Mouse (Mus musculus) megakaryocyte, embryonic 14.5 days (primary cell): ENCODE results near the gene Tubgcp2. TPM values are rescaled to one million over a fixed set of nuclear protein-coding genes. Genes with fewer than 3 reads are reported as not detected.
A peak's percentile ranks its signal among the peaks of the same experiment; 100 is the strongest.

Source experiments
- H3K27me3 ChIP-seq: replicated peaks from 2 replicates; pipeline ENCODE3; 2012; ENCODE audit warnings: inconsistent platforms
- H3K36me3 ChIP-seq: replicated peaks from 2 replicates; pipeline ENCODE3; 2012; ENCODE audit warnings: low read length, inconsistent platforms, mixed read lengths
- H3K4me1 ChIP-seq: 2 replicates; pipeline ENCODE4 v1.6.1; 2012; ENCODE audit warnings: inconsistent platforms
- H3K4me3 ChIP-seq: replicated peaks from 2 replicates; pipeline ENCODE3; 2012; ENCODE audit warnings: moderate library complexity, mild to moderate bottlenecking, inconsistent platforms
- H3K9me3 ChIP-seq: 2 replicates; pipeline ENCODE4 v1.6.1; 2012; ENCODE audit warnings: inconsistent platforms
- FLI1 ChIP-seq: IDR thresholded peaks from 2 replicates; pipeline ENCODE4 v1.6.1; 2012; ENCODE audit warnings: low read length, inconsistent platforms, mixed read lengths
- GATA1 ChIP-seq: IDR thresholded peaks from 3 replicates; pipeline ENCODE4 v1.6.1; 2012; ENCODE audit warnings: mixed read lengths, low read length, inconsistent platforms, borderline replicate concordance
- polyA plus RNA-seq: library from polyadenylated mRNA; stranded (reverse); fragments of >175 nt; gene quantifications from 2 replicates; pipeline ENCODE4 v1.2.3, GENCODE M21; 2012; ENCODE audit warnings: low replicate concordance; ENCODE audit not compliant: insufficient read depth

Tubgcp2 gene
- polyA plus RNA-seq, 1 experiment = 3.8 TPM

- no peak overlapping the region for H3K4me3 ChIP-seq
- peaks cover 24% of the 10 kb centered on the region for H3K4me1 ChIP-seq
- TF ChIP-seq GATA1 (no peak), FLI1 (no peak)
- H3K9me3 ChIP-seq = peaks cover 7% of the 10 kb centered on the region
- H3K36me3 ChIP-seq = no peaks in the 10 kb centered on the region
- H3K27me3 ChIP-seq = peaks cover 93% of the 10 kb centered on the region
These were observed 26.6 kb upstream of the Tubgcp2 start for GRCm38 (mm10) chr7:140063092-140063491.

GRCm38 (mm10) chr7:140062307-140062706 lies 25.8 kb upstream of the Tubgcp2 start:
- no peak for TF ChIP-seq FLI1
- no peak for TF ChIP-seq GATA1
- H3K4me1 ChIP-seq = peaks cover 31% of the 10 kb centered on the region
- peaks cover 12% of the 10 kb centered on the region for H3K9me3 ChIP-seq
- H3K27me3 ChIP-seq = peaks cover 94% of the 10 kb centered on the region
- no peaks in the 10 kb centered on the region for H3K36me3 ChIP-seq
- no peak overlapping the region for H3K4me3 ChIP-seq

GRCm38 (mm10) chr7:140061832-140062130 lies 25.3 kb upstream of the Tubgcp2 start:
- Histone ChIP-seq H3K9me3 (peaks cover 15% of the 10 kb centered on the region), H3K4me3 (no peak overlapping the region), H3K36me3 (no peaks in the 10 kb centered on the region), H3K27me3 (peaks cover 96% of the 10 kb centered on the region), H3K4me1 (peaks cover 31% of the 10 kb centered on the region)
- TF ChIP-seq GATA1 = no peak
- TF ChIP-seq FLI1 = no peak

- H3K4me1 ChIP-seq = peaks cover 31% of the 10 kb centered on the region
- peak overlapping the region; percentile 86 for H3K4me3 ChIP-seq
- peaks cover 17% of the 10 kb centered on the region for H3K9me3 ChIP-seq
- no peaks in the 10 kb centered on the region for H3K36me3 ChIP-seq
- TF ChIP-seq GATA1 = no peak
- no peak for TF ChIP-seq FLI1
- peaks cover 96% of the 10 kb centered on the region for H3K27me3 ChIP-seq
These were observed 24.7 kb upstream of the Tubgcp2 start for GRCm38 (mm10) chr7:140060936-140061831.

GRCm38 (mm10) chr7:140059601-140060000 lies 23.1 kb upstream of the Tubgcp2 start:
- Histone ChIP-seq H3K9me3 (peaks cover 32% of the 10 kb centered on the region), H3K27me3 (peaks cover 95% of the 10 kb centered on the region), H3K4me3 (no peak overlapping the region), H3K36me3 (no peaks in the 10 kb centered on the region), H3K4me1 (peaks cover 31% of the 10 kb centered on the region)
- TF ChIP-seq GATA1 = no peak
- no peak for TF ChIP-seq FLI1

GRCm38 (mm10) chr7:140058528-140058927 lies 22.1 kb upstream of the Tubgcp2 start:
- Histone ChIP-seq H3K4me3 (peak overlapping the region; percentile 83), H3K9me3 (peaks cover 35% of the 10 kb centered on the region), H3K4me1 (peaks cover 31% of the 10 kb centered on the region), H3K27me3 (peaks cover 93% of the 10 kb centered on the region), H3K36me3 (no peaks in the 10 kb centered on the region)
- TF ChIP-seq GATA1 (no peak), FLI1 (no peak)

GRCm38 (mm10) chr7:140057413-140058407 lies 21.2 kb upstream of the Tubgcp2 start:
- Histone ChIP-seq H3K36me3 (no peaks in the 10 kb centered on the region), H3K4me1 (peaks cover 31% of the 10 kb centered on the region), H3K9me3 (peaks cover 35% of the 10 kb centered on the region), H3K4me3 (peak overlapping the region; percentile 83), H3K27me3 (peaks cover 96% of the 10 kb centered on the region)
- TF ChIP-seq GATA1 (no peak), FLI1 (no peak)

- H3K4me1 ChIP-seq = peaks cover 33% of the 10 kb centered on the region
- peaks cover 94% of the 10 kb centered on the region for H3K27me3 ChIP-seq
- no peaks in the 10 kb centered on the region for H3K36me3 ChIP-seq
- H3K4me3 ChIP-seq = no peak overlapping the region
- H3K9me3 ChIP-seq = peaks cover 40% of the 10 kb centered on the region
- TF ChIP-seq FLI1 (no peak), GATA1 (no peak)
These were observed 17.7 kb upstream of the Tubgcp2 start for GRCm38 (mm10) chr7:140054124-140054523.

GRCm38 (mm10) chr7:140049115-140049689 lies 12.7 kb upstream of the Tubgcp2 start:
- peaks cover 6% of the 10 kb centered on the region; the same call in 1 of the 2 replicates for H3K9me3 ChIP-seq
- H3K36me3 ChIP-seq = no peaks in the 10 kb centered on the region
- H3K4me1 ChIP-seq = peaks cover 37% of the 10 kb centered on the region
- peak overlapping the region; percentile 90 for H3K4me3 ChIP-seq
- H3K27me3 ChIP-seq = peaks cover 97% of the 10 kb centered on the region
- TF ChIP-seq FLI1 = no peak
- TF ChIP-seq GATA1 = no peak
